Mouse (Mus musculus) gastrocnemius, postnatal 25 days (tissue): ENCODE data around the gene Arhgef6. TPM values are rescaled to one million over a fixed set of nuclear protein-coding genes. Genes with fewer than 3 reads are reported as not detected.

Source experiments
- DNase-seq: peaks from one replicate; pipeline ENCODE4 v3.0.0; 2022
- total RNA-seq, 2 experiments: library from RNA; stranded (reverse); gene quantifications; 1 replicate in 1 of 2; 2 replicates in 1 of 2; pipeline ENCODE4 v1.2.3; 2021

Gene Arhgef6
- total RNA-seq, 2 experiments from 2014 or later = 66.2 to 87.9 TPM

DNA sequence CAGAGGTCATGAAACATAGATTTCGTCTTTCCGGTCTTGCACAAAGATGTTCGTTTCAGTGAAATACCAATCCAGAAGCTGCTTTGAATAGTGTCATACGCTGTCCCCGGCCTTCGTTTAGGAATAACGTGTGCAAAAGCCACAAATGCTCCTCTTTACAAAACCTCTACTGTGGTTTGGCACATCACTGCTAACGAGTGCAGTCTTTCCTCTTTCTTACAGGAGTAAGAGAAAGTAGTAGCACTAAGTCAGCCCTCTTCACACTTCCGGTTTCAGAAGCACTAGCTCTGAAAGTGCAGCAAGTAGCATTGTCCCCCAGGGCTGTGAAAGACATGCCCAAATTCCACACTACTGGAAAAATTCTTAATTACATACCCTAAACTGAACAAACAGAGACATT, 142.2 kb downstream of the Arhgef6 start:
- DNase-seq = no peak

DNA sequence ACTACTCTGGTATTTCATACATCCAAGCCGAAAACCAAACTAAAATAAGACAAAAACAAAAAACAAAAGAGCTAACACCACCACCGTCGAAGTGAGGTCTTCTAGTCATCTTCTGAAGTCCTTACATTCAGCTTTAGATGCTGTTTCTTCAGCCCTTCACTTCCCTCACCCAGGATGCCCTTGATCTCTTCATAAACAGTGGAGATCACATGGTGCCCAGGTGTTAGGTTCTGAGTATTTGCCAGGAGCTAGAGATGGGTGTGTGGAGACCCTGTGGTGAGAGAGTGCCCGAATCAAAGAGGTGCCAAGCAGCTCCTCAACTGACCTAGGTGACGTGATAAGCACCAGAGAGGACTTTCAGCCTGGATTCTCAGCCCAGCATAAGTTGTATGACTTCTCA, 149.2 kb downstream of the Arhgef6 start:
- DNase-seq = no peak

DNA sequence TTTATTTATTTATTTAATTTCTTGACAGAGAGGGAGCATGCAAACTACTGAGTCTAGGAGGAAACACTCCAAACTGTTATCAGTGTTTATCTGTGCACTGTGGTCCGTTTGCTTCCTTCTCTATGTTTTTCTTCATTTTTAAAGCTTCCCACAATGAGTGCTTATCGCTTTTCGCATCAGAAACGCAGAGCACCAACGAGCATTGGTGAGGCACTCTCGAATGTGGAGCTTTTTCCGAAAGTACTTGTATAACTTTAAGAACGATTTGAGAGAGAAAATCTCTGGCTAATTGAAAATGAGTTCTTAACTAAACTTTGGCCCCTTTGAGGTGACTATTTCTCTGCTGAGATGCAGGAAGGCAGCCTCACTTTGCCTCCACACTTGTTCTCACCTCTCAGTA, 151.2 kb downstream of the Arhgef6 start:
- DNase-seq = no peak

DNA sequence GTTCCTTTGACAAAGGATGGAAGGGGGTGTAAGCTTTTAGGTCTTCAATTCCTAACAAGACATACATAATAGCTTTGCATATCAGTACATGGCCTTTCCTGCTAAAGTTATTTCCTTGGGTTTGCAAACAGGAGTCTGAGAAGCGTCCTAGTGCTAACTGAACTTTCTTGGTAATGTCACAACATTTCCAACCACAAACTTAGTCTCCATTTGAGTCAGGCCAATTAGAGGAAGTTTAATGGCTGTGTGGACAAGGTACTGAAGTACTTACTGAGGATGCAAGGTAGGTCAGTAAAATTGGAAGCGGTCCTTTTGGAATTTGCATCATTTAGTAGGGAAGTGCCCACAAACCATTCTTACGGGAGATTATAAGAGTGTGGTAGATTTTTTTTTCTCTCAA, 155.2 kb downstream of the Arhgef6 start:
- DNase-seq = no peak

DNA sequence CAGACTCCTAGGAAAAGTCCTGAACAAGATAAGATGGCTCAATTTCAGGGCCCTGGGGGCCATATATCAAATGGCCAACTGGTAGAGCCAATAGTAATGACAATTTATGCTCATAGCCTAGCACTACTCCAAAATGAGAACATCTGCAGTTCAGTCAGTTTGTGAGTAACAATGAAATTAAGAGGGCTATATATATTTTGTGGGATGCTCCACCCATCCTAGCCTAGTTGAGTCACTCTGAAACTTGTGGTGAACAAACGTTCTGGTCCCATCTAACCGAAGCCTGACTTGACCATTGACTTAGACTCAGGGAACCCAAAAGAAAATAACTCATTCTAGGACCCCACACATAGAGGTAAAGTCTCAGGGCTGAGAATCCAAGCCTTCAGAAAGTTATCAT, 156.1 kb downstream of the Arhgef6 start:
- DNase-seq = no peak

Other genes with a start within 250 kb of the Arhgef6 start
- gene Cd40lg, start 126.6 kb downstream of the Arhgef6 start, total RNA-seq = not detected
- 10 to 100 TPM; 13.1 to 13.5 TPM for gene Rbmx, start 54.3 kb upstream of the Arhgef6 start, total RNA-seq
- not detected for gene Gm364, start 70.4 kb upstream of the Arhgef6 start, total RNA-seq
- gene Gpr101, start 165.0 kb upstream of the Arhgef6 start, total RNA-seq = not detected